Mouse (Mus musculus): Measurements from ENCODE around the gene Cdk4. TPM values are rescaled to one million over a fixed set of nuclear protein-coding genes. Genes with fewer than 3 reads are reported as not detected.

Cdk4 gene
- total and polyA plus RNA-seq, 2 experiments from 2014 or later = 392 to 457 TPM

- peaks cover 11% of the 10 kb centered on the region; the same call in 1 of the 2 replicates for H3K4me1 ChIP-seq (ENCODE audit: control insufficient read depth, insufficient read depth)
- DNase-seq (ENCODE audit: low spot score) (peak; percentile 76), ATAC-seq (ENCODE audit: insufficient read depth, low read depth) (peak; percentile 89)
- 0 out of 2 replicates have a peak overlapping the region, but pooled peaks have one; percentile 49 for H3K27ac ChIP-seq (ENCODE audit: low read depth)
- H3K4me2 ChIP-seq (ENCODE audit: low read depth, low read length) = peak overlapping the region; percentile 96
- H3K36me3 ChIP-seq (replicated peaks; ENCODE audit: control insufficient read depth, insufficient read depth, low read length) = peaks cover 7% of the 10 kb centered on the region; the same call in 1 of the 2 replicates
- WGBS = under 1% methylated on average over 44 of the region's 44 CpGs
- no peaks in the 10 kb centered on the region for H3K9me3 ChIP-seq (replicated peaks; ENCODE audit: control insufficient read depth, low read length)
- no peak for TF ChIP-seq CTCF (IDR thresholded peaks at IDR 0.05; ENCODE audit: low read depth)
- no peak for TF ChIP-seq EP300 (IDR thresholded peaks at IDR 0.05; ENCODE audit: low read depth)
- H3K27me3 ChIP-seq (ENCODE audit: control insufficient read depth, insufficient read depth, low read length) = peaks cover 10% of the 10 kb centered on the region; the same call in 1 of the 2 replicates
- peak overlapping the region; percentile 49 for H3K9ac ChIP-seq (replicated peaks; ENCODE audit: low read depth, low read length)
- H3K4me3 ChIP-seq (ENCODE audit: low read depth, low read length) = peak overlapping the region; percentile 79
Observed at GRCm38 (mm10) chr10:127041774-127042338, 21.5 kb upstream of the Cdk4 start.

- peaks cover 11% of the 10 kb centered on the region; the same call in 1 of the 2 replicates for H3K4me1 ChIP-seq (ENCODE audit: control insufficient read depth, insufficient read depth)
- peak overlapping the region; percentile 49; the same call in 1 of the 2 replicates for H3K9ac ChIP-seq (replicated peaks; ENCODE audit: low read depth, low read length)
- peak overlapping the region; percentile 96 for H3K4me2 ChIP-seq (ENCODE audit: low read depth, low read length)
- DNase-seq (ENCODE audit: low spot score) (no peak), ATAC-seq (ENCODE audit: insufficient read depth, low read depth) (no peak)
- 0 out of 2 replicates have a peak overlapping the region, but pooled peaks have one; percentile 49 for H3K27ac ChIP-seq (ENCODE audit: low read depth)
- peak overlapping the region; percentile 79 for H3K4me3 ChIP-seq (ENCODE audit: low read depth, low read length)
- H3K27me3 ChIP-seq (ENCODE audit: control insufficient read depth, insufficient read depth, low read length) = peaks cover 10% of the 10 kb centered on the region
- H3K36me3 ChIP-seq (replicated peaks; ENCODE audit: control insufficient read depth, insufficient read depth, low read length) = peaks cover 7% of the 10 kb centered on the region; the same call in 1 of the 2 replicates
- H3K9me3 ChIP-seq (replicated peaks; ENCODE audit: control insufficient read depth, low read length) = no peaks in the 10 kb centered on the region
- TF ChIP-seq EP300 (IDR thresholded peaks at IDR 0.05; ENCODE audit: low read depth) = no peak
- no peak for TF ChIP-seq CTCF (IDR thresholded peaks at IDR 0.05; ENCODE audit: low read depth)
- WGBS = 17% methylated on average over 5 of the region's 5 CpGs
Observed at GRCm38 (mm10) chr10:127042468-127043115, 20.7 kb upstream of the Cdk4 start.

- Histone ChIP-seq H3K27me3 (ENCODE audit: control insufficient read depth, insufficient read depth, low read length) (peaks cover 16% of the 10 kb centered on the region), H3K9ac (replicated peaks; ENCODE audit: low read depth, low read length) (no peak overlapping the region), H3K4me2 (ENCODE audit: low read depth, low read length) (no peak overlapping the region), H3K9me3 (replicated peaks; ENCODE audit: control insufficient read depth, low read length) (no peaks in the 10 kb centered on the region), H3K27ac (ENCODE audit: low read depth) (no peak overlapping the region), H3K36me3 (replicated peaks; ENCODE audit: control insufficient read depth, insufficient read depth, low read length) (peaks cover 7% of the 10 kb centered on the region; the same call in 1 of the 2 replicates), H3K4me1 (ENCODE audit: control insufficient read depth, insufficient read depth) (peaks cover 11% of the 10 kb centered on the region; the same call in 1 of the 2 replicates), H3K4me3 (ENCODE audit: low read depth, low read length) (no peak overlapping the region)
- TF ChIP-seq EP300 (IDR thresholded peaks at IDR 0.05; ENCODE audit: low read depth) = no peak
- no peak for TF ChIP-seq CTCF (IDR thresholded peaks at IDR 0.05; ENCODE audit: low read depth)
- DNase-seq (ENCODE audit: low spot score) (no peak), ATAC-seq (ENCODE audit: insufficient read depth, low read depth) (no peak)
- WGBS = 89% methylated on average over 6 of the region's 6 CpGs
Observed at GRCm38 (mm10) chr10:127043187-127043586, 20.1 kb upstream of the Cdk4 start.

- H3K9me3 ChIP-seq (replicated peaks; ENCODE audit: control insufficient read depth, low read length) = no peaks in the 10 kb centered on the region
- ATAC-seq (ENCODE audit: insufficient read depth, low read depth) (no peak), DNase-seq (ENCODE audit: low spot score) (no peak)
- no peaks in the 10 kb centered on the region for H3K4me1 ChIP-seq (ENCODE audit: control insufficient read depth, insufficient read depth)
- no peak within 1 kb of the TSS for H3K27ac ChIP-seq (ENCODE audit: low read depth)
- no peak for TF ChIP-seq EP300 (IDR thresholded peaks at IDR 0.05; ENCODE audit: low read depth)
- no peak for TF ChIP-seq CTCF (IDR thresholded peaks at IDR 0.05; ENCODE audit: low read depth)
- WGBS = 22% methylated on average over 5 of the region's 5 CpGs
- H3K36me3 ChIP-seq (replicated peaks; ENCODE audit: control insufficient read depth, insufficient read depth, low read length) = peaks cover 7% of the 10 kb centered on the region; the same call in 1 of the 2 replicates
- no peak within 1 kb of the TSS for H3K9ac ChIP-seq (replicated peaks; ENCODE audit: low read depth, low read length)
- H3K27me3 ChIP-seq (ENCODE audit: control insufficient read depth, insufficient read depth, low read length) = peaks cover 46% of the 10 kb centered on the region
- peak within 1 kb of the TSS; percentile 25 for H3K4me3 ChIP-seq (ENCODE audit: low read depth, low read length)
- peak within 1 kb of the TSS; percentile 33 for H3K4me2 ChIP-seq (ENCODE audit: low read depth, low read length)
Observed at GRCm38 (mm10) chr10:127047954-127048353, 15.4 kb upstream of the Cdk4 start, which contains the start of gene Cyp27b1. TSS of gene Cyp27b1 (plus strand) at chr10:127048250.

GRCm38 (mm10) chr10:127048608-127049394, 14.5 kb upstream of the Cdk4 start:
- H3K27me3 ChIP-seq (ENCODE audit: control insufficient read depth, insufficient read depth, low read length) = peaks cover 46% of the 10 kb centered on the region
- no peak overlapping the region for H3K9ac ChIP-seq (replicated peaks; ENCODE audit: low read depth, low read length)
- H3K4me3 ChIP-seq (ENCODE audit: low read depth, low read length) = peak overlapping the region; percentile 25
- ATAC-seq (ENCODE audit: insufficient read depth, low read depth) (no peak), DNase-seq (ENCODE audit: low spot score) (no peak)
- 5% methylated on average over 35 of the region's 35 CpGs for WGBS
- peaks cover 7% of the 10 kb centered on the region; the same call in 1 of the 2 replicates for H3K36me3 ChIP-seq (replicated peaks; ENCODE audit: control insufficient read depth, insufficient read depth, low read length)
- no peaks in the 10 kb centered on the region for H3K4me1 ChIP-seq (ENCODE audit: control insufficient read depth, insufficient read depth)
- no peaks in the 10 kb centered on the region for H3K9me3 ChIP-seq (replicated peaks; ENCODE audit: control insufficient read depth, low read length)
- peak overlapping the region; percentile 33 for H3K4me2 ChIP-seq (ENCODE audit: low read depth, low read length)
- no peak overlapping the region for H3K27ac ChIP-seq (ENCODE audit: low read depth)
- TF ChIP-seq EP300 (IDR thresholded peaks at IDR 0.05; ENCODE audit: low read depth) = no peak
- TF ChIP-seq CTCF (IDR thresholded peaks at IDR 0.05; ENCODE audit: low read depth) = no peak

All from heart, postnatal 0 days (tissue).